Mouse (Mus musculus) ES-Bruce4 (cell line): Measurements from ENCODE around the gene Ttbk2.
A peak's percentile ranks its signal among the peaks of the same experiment; 100 is the strongest.

ENCODE experiments used
- CTCF ChIP-seq: IDR thresholded peaks from one replicate; pipeline ENCODE4 v1.8.1; 2011; ENCODE audit warnings: low read depth, low read length
- EP300 ChIP-seq: IDR thresholded peaks from 2 replicates; pipeline ENCODE4 v1.6.1; 2011; ENCODE audit warnings: low read depth, low read length; ENCODE audit not compliant: insufficient read depth
- POLR2A ChIP-seq: IDR thresholded peaks from one replicate; pipeline ENCODE4 v1.8.1; 2011; ENCODE audit warnings: low read length; ENCODE audit not compliant: insufficient read depth

DNA sequence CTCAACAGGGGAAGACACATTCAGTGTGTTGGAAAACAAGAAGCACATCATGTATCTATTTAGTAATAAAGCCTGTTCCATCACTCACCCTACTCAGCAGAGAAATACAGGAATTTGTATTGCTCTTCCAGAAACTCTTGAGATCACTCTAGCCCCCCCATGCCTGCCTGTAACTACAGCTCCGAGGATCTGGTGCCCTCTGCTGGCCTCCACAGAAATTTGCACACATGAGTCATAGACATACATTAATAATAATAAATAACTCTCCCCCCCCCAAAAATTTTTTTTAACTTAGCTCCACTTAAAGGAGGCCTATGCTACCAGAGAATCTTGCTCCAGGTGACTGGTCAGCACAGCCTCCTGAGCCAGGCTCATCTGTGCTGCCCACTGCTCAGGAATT is 16.2 kb upstream of the Ttbk2 start:
- no peak for TF ChIP-seq POLR2A
- TF ChIP-seq CTCF = peak; percentile 61
- no peak for TF ChIP-seq EP300
